Mouse (Mus musculus): ENCODE data around the gene Grin3b.

Gene Grin3b

DNA sequence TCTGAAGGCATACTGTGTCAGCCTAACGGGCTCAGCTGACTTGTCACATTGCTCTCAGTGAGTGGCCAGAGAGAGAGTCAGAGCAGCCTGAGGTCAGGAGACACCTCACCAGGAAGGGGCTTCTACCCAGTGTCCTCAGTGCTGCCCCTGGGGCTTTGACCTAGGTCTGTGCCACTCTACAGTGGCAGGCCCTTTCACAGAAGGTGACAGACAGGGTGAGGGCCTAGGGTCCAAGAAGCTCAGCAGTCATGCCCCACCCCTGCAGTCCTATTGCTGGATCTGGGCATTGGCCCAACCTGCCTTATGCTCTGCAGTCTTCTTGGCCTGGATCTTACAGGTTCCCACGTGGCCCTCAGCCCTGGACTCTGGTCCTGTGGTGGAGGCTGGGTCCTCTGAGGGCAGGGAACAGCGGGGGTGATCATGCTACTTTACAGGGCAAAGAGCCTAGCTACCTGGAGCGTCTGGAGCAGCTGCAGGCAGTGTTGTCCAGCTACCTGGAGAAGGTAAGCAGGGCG, 3.6 kb upstream of the Grin3b start:
- no peak for DNase-seq (ENCODE audit: low read depth)

DNA sequence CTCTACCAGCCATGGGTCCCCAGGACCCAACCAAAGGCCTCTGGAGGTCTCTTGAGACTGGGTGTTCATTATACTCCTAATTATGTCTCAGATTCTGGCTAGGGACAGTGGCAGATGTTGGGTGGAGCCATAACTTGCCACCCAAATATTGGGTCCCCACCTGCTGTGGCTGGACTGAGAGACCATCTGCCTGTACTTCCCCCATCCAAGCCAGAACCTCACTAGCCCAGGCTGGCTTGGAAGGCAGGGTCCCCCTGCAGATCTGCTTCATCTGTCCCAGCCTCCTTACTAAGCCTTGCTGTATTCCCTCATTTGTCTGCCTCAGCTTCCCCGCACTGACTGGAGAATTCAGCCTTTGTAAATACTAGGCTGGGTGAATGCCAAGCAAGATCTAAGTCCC, 2.3 kb upstream of the Grin3b start:
- DNase-seq (ENCODE audit: low read depth): no peak

DNA sequence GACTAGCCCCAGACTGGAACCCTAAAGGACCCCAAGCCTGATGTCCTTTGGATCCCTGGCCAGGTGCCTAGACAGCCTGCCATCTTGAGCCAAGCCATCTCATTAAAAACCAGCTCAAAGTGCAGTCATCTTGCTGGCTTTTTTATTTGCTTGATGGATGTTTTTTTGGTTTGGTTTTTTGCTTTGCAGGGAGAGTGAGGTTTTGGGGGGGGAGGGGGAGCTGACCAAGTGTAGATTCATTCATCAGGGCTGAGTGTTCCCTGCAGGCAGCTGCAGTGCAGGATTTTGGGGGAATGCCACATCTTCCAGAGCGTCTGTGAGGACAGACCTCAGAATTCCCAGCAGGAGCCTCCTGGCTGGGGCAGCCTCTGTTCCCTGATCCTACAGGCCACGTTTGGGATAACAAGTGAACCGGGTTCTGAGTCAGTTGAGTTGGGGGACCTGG, 1.4 kb upstream of the Grin3b start:
- DNase-seq (ENCODE audit: low read depth): no peak

DNA sequence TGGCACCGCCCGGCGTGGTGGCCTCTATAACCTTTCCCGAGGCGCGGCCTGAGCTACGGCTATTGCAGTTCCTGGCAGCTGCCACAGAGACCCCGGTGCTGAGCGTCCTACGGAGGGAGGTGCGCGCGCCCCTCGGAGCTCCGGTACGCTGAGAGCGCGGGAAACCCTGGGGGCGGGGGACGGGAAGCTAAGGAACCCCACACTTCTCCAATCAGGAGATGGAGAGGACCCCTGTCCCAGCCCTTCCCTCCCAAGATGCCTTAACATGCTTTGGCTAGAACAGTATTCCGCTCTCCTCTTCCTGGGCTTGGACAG, 625 bp downstream of the Grin3b start:
- no peak for DNase-seq (ENCODE audit: low read depth)

DNA sequence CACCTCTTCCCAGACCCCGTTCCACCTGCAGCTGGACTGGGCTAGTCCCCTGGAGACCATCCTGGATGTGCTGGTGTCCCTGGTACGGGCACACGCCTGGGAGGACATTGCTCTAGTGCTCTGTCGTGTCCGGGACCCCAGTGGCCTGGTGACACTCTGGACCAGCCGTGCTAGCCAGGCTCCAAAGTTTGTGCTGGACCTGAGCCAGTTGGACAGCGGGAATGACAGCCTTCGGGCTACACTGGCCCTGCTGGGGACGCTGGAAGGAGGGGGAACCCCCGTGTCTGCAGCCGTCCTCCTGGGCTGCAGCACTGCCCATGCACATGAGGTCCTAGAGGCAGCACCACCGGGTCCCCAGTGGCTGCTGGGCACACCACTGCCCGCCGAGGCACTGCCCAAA, 2.3 kb downstream of the Grin3b start:
- no peak for DNase-seq (ENCODE audit: low read depth)

DNA sequence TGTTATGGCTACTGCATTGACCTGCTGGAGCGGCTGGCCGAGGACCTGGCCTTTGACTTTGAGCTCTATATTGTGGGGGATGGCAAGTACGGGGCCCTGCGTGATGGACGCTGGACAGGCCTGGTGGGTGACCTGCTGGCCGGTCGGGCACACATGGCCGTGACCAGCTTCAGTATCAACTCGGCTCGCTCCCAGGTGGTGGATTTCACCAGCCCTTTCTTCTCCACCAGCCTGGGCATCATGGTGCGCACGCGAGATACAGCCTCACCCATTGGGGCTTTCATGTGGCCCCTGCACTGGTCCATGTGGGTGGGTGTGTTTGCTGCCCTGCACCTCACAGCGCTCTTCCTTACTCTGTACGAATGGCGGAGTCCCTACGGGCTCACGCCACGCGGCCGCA, 3.6 kb downstream of the Grin3b start:
- DNase-seq (ENCODE audit: low read depth): no peak

DNA sequence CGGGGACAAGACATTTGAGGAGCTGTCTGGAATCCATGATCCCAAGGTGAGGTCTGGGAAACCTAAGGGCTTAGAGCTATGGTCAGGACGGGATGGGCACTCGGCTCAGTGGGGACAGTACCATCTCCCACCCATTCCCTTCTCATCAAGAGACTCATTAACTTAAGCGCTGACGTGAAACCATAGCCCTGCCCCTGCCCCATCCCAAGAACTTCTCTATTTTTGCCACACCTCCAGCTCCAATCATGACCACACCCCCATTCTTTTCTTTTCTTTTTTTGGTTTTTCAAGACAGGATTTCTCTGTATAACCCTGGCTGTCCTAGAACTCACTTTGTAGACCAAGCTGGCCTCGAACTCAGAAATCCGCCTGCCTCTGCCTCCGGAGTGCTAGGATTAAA, 4.2 kb downstream of the Grin3b start:
- no peak for DNase-seq (ENCODE audit: low read depth)

DNA sequence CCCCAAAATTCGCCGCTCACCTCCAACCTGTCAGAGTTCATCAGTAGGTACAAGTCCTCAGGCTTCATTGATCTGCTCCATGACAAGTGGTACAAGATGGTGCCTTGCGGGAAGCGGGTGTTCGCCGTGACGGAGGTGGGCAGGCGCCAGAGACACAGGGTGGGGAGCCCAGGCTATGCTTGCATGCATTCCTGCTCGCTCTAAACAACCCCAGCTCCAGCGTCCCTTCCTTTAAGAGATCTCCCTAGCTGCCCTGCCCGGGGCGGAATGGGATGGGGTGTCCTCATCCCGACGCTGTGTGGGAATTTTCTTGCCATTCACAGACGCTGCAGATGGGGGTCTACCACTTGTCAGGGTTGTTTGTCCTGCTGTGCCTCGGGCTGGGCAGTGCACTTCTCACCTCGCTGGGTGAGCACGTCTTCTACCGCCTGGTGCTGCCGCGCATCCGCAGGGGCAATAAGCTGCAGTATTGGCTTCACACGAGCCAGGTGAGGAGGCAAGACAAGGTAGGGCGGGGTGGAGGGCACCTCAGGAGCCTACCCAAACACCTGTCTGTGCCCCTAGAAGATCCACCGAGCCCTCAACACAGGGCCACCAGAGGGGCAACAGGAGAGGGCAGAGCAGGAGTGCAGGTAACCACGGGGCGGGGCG, 5.7 kb downstream of the Grin3b start:
- no peak for DNase-seq (ENCODE audit: low read depth)

DNA sequence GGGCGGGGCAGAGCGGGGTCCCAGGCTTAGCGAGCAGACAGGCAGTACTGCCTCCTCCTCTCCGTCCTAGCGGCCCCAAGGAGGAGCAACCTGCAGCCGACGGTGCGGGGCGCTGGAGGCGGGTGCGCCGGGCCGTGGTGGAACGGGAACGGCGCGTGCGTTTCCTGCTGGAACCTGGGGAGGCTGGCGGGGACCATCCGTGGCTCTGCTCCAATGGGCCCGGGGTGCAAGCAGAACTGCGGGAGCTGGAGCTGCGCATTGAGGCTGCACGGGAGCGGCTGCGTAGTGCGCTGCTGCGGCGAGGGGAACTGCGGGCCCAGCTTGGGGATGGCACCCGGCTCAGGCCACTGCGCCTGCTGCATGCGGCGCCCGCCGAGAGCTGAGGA, 6.2 kb downstream of the Grin3b start:
- DNase-seq (ENCODE audit: low read depth): no peak

DNA sequence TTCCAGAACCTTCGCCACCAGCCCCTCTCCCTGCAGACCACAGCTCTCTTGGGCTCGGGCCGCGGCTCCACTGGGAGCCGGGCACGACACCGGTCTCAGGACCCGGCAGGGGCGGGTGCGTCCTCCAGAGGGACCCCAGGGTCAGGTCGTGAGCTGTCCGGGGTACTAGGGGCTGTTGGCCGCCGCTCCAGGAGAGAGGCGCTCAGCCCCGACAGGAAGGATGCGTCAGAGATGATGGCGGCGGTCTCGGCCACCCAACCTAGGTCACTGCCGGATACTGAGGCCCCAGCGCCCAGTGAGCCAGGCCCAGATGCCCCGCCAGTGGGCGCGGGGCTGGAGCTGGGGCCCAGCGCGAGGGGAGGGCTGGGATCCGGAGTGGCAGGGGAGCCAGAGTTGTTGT, 6.8 kb downstream of the Grin3b start:
- no peak for DNase-seq (ENCODE audit: low read depth)

DNA sequence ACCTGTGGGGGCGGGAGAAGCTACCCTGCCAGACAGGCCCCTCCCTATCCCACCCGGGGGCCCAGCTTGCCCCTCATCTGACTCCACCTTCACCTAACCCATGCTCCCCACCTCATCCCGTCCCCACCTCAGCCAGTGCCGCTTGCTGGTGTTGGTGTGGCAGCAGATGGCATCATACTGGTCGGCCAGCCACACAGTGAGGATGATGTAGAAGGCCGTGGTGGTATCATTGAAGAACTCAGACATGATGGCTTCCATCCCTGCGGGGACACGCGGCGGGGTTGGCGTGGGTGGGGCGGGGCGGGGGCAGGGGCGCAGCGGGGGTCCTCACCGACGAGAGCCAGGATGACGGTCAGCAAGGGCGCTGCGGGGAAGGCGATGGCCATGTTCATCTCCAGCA, 7.5 kb downstream of the Grin3b start:
- DNase-seq (ENCODE audit: low read depth): no peak

DNA sequence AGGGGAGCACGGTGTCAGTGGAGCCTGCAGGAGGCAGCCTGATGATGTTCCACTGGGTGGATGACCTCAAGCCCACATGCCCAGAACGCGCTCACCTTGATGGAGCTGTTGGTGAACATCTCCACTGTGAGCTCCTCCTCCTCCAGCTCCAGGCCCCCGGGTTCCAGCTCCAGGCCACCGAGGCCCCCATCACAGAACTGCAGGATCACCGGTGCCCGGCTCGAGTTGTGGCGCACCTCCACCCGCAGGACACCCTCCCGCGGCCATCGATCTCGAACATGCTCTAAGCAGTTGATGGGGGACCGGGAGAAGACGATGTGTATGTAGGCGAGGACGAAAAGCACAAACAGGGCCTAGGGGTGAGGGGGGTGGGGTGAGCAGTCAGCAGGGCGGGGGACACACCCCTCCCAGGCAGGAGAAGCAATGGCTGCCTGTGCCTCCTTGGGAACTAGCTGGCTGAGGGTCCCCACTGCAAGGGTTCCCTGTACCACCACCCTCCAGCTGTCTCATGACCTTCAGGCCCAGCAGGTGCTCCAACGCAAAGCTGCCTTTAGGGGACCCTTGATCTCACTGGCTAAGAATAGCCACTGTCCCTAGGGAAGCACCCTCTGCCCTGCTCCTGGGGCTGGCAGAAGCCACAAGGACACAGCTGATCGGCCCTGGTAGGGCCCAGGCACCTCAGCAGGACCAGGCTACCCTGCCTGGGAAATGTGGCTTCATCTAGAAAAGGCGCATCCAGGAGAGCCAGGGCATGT, 9.1 kb downstream of the Grin3b start:
- DNase-seq (ENCODE audit: low read depth): no peak

DNA sequence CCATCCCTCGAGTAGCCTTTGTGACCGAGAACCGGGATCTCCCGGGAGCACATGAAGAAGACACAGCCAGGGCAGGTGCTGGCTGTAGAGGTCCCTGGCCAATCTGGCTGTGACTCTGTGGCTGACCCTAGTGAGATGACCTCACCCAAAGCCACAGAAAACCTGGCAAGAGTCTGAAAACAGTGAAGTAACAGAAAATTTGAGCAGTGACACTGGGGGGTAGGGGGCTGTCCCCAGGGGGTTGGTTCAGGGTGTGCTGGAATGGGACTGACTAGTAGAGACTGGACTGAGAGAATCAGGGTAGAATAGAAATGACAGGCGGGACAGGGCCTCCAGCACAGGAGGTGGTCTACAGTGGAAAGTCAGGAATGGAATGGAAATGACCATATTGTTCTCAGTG, 12.7 kb downstream of the Grin3b start:
- peak; percentile 42 for DNase-seq (ENCODE audit: low read depth)

DNA sequence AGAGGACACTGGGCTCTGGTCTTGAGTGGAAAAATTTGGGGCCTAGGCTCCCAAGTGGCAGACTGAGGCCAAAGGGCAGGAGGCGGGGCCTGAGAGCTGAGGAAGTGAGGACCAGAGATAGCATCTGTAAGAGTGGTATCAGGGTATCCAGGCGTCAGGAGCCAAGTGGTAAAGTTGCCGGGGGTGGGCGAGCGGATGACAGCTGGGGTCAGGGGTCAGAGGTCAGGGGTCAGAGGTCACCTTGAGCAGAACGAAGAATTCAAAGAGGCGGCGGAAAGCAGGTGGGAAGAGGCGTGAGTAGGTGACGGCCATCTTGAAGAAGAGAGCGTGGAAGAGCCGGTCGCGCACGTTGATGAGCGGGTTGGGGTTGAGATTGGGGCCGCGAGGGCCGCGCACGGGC, 13.2 kb downstream of the Grin3b start:
- DNase-seq (ENCODE audit: low read depth): peak; percentile 80

DNA sequence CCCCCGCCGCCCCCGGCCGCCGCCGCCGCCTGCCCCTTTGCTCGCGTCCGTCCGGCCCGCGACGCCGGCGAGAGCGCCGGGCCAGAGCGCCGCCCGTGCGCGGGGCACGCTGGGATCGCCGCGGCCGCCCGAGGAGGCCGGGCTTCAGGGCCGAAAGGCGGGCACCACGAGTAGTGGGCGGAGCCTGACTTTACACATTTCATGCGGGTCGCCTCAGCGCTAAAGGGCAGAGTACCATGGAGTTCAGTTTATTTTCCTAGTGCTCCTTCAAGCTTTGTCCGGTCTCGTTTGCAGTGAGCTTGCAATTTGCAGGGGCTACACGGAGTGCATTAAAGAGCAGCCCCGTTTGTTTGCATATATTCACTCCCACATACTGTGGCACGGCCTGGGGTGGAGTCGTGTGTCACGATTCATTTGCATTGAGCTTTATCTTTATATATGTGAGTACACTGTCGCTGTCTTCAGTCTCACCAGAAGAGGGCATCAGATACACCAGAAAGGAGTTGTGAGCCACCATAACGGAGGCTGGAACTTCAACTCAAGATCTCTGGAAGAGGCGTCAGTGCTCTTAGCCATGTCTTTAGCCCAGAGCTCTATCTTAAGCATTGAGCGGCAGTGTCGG, 13.8 kb downstream of the Grin3b start, which contains the start of gene Tmem259:
Gene Tmem259 (minus strand): TSS at position 136 of the 622 bp plus-strand sequence.
- DNase-seq (ENCODE audit: low read depth): peak; percentile 98

DNA sequence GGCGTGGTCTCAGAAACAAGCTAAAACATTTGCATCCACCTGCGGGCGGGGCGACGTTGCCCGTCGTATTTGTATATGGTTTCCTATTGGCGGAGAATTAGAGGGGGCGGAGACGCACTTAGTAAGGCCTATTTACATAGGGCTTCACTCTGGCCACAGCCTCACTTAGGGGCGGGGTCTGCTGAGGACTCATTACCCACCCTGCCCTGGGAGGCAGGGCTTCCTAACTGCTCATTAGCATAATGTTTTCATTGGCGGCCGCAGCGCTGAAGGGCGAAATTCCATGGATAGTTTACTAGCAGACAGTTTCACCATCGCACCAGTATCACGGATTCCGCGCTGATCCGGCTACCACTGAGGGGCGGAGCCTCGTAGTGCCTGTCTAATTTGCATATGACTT, 14.4 kb downstream of the Grin3b start:
- DNase-seq (ENCODE audit: low read depth): peak; percentile 100

DNA sequence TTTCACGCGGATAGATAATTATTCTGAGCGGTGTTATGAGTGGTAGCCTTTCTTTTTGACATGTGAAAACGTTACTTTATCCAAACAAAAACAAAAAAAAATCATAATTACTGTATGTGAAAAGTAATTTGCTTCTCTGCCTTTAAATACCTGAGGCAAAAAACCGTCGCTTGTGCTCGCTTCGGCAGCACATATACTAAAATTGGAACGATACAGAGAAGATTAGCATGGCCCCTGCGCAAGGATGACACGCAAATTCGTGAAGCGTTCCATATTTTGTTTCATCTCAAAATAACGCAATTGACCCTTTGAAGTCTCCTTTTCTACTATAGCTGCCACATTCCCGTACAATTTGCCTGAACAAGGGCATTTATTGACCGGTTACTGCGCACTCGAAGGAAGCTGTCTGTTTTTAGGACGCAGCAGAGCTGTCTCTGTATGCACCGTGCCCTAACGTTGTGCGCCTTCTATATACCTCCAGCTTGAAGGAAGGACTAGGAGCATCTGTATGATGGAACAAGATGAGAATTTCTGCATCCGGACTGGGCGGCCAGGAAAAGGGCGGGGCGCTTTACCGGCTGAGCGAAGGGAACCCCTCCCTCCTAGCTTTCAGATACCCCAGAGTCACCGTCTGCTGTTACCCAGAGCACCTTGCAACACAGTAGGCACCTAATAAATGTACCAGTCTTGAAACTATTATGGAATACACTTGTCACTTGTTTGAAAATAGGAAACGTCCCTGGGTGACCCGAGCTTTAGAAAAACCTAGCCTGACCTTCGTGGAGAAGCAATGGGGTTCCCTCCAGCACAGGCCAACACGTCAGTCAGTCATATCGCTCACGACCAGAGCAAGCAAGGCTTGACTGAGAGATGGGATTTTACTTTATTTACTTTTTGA, 15.1 kb downstream of the Grin3b start:
- peak; percentile 91 for DNase-seq (ENCODE audit: low read depth)

DNA sequence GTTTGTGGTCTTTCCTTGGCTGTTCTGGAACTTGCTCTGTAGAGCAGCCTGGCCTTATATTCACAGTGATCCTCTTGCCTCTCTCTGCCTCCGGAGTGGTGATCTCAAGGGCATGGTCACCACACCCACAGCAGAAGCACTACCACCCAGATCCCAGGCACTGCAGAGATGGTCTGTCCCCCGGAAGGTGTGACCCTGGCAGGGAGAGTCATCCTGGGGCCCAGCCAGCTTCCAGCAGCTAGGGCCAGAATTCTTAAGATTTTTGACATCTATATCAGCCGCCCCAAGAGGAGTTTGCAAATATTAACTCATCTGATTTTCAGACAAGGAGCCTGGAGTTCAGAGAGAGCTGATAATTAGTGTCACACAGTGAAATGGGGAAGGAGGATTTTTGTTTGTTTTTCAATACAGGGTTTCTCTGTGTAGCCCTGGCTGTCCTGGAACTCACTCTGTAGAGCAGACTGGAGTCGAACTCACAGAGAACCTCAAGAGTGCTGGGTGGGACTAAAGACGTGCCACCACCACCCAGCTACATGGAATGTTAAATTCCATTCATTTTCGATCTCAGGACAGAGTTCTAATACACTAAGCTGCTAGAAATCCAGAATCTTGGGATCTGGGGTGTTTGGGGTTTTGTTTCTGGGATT, 15.8 kb downstream of the Grin3b start:
- no peak for DNase-seq (ENCODE audit: low read depth)

DNA sequence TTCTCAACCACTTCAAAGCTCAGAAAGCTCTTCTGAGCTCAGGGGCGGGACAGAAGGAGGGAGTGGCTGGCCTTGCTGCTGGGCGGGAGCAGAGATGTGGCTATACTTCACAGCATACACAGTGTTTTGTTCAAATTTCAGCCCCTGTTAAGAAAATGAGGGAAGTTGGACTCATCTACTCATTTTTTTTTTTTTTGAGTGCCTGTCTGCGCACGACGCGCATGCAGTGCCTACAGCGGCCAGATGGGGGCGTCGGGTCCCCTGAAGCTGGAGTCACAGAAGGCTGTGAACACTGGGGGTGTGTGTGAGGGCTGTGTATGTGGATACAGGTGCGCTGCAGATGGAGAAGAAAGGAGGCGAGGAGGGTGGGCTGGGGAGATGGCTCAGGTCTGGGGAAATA, 16.4 kb downstream of the Grin3b start:
- peak; percentile 96 for DNase-seq (ENCODE audit: low read depth)

DNA sequence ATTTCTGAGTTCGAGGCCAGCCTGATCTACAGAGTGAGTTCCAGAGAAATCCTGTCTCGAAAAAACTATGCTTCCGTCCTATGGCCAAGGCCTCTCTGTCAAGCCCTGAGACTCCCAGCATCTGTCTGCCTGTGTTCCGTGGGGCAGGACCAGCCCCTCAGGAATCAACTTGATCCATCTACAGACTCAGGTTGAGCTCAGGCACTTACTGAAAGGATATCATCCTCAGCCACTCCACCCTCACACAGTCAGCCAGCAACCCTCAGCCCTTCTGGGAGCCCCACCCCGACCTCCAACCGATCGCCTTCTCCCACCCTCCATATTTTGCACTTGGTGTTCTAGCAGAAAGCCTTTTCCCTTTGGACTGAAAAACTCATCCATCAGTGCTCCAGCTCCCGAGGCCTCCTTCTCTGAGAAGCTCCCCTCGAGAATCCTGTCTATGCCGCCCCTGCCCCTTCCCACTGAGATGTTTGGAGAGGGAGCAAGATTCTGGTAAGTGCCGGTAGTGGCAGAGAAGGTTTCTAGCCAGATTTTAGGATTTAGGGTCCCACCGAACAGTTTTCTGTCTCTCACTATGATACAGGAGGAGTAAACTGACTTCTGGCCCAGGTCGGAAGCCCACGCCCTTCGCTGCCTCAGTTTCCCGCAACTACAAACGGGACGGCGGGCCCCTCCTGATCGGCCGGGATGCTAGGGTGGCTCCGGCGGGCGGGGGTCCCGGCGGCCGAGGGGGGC, 17.4 kb downstream of the Grin3b start:
- DNase-seq (ENCODE audit: low read depth): peak; percentile 22

Measured in 416B (cell line).